Mouse (Mus musculus) liver, embryonic 14.5 days (tissue): ENCODE measurements at regions not wholly inside any gene's neighbourhood (a gene's known extent, or its start where the extent isn't known, plus 50 kb on each side); places are given as distances from the start of the nearest gene placed in this dataset.

Source experiments
- ATAC-seq: fragments of 200-750 bp; cut with Nextera tagmentation; 2 replicates; pipeline ENCODE4 v1.8.0; 2017; ENCODE audit warnings: moderate number of reproducible peaks, mild to moderate bottlenecking, moderate library complexity; ENCODE audit not compliant: insufficient read depth
- DNase-seq, 3 experiments: peaks; one replicate each; pipeline ENCODE4 v3.0.0-alpha.2; 2012 to 2013; ENCODE audit warnings: low read depth in 3 of 3, low spot score in 3 of 3
- H3K27ac ChIP-seq: fragments of 300-500 bp; sonication (generic); 2 replicates; pipeline ENCODE4 v1.5.1; 2014; ENCODE audit warnings: moderate library complexity, mild to moderate bottlenecking, control low read depth, inconsistent platforms
- H3K27me3 ChIP-seq: fragments of 300-500 bp; sonication (generic); 2 replicates; pipeline ENCODE4 v1.6.1; 2014; ENCODE audit warnings: mild to moderate bottlenecking, low read length, moderate library complexity; ENCODE audit not compliant: control insufficient read depth, insufficient read depth
- H3K36me3 ChIP-seq: fragments of 300-500 bp; sonication (generic); replicated peaks from 2 replicates; pipeline ENCODE4 v1.6.1; 2014; ENCODE audit warnings: low read depth; ENCODE audit not compliant: control insufficient read depth, insufficient read depth
- H3K4me1 ChIP-seq, 2 experiments: fragments of 200-500 bp in 1 of 2; fragments of 300-500 bp in 1 of 2; sonication (generic) in 1 of 2; replicated peaks; 2 replicates each; pipeline ENCODE4 v1.6.1; 2012 to 2014; ENCODE audit warnings: antibody characterized with exemption in 1 of 2, inconsistent platforms in 1 of 2, low read length in 1 of 2; ENCODE audit not compliant: control insufficient read depth in 2 of 2, insufficient read depth in 2 of 2
- H3K4me2 ChIP-seq: fragments of 300-500 bp; sonication (generic); 2 replicates; pipeline ENCODE4 v1.6.1; 2014; ENCODE audit warnings: low read depth, mild to moderate bottlenecking, control low read depth, moderate library complexity
- H3K4me3 ChIP-seq, 2 experiments: fragments of 200-500 bp in 1 of 2; fragments of 300-500 bp in 1 of 2; sonication (generic) in 1 of 2; 2 replicates each; pipeline ENCODE4 v1.5.1; 2012 to 2014; ENCODE audit warnings: low read depth in 2 of 2, low read length in 2 of 2, mild to moderate bottlenecking in 2 of 2, control low read depth in 1 of 2, inconsistent platforms in 1 of 2, moderate library complexity in 1 of 2; ENCODE audit not compliant: insufficient read depth in 1 of 2
- H3K9ac ChIP-seq: fragments of 300-500 bp; sonication (generic); replicated peaks from 2 replicates; pipeline ENCODE4 v1.6.1; 2014; ENCODE audit warnings: mild to moderate bottlenecking, control low read depth, moderate library complexity
- H3K9me3 ChIP-seq: fragments of 300-500 bp; sonication (generic); 2 replicates; pipeline ENCODE4 v1.6.1; 2016; ENCODE audit warnings: low read length, mixed read lengths; ENCODE audit not compliant: control insufficient read depth
- CTCF ChIP-seq: IDR thresholded peaks from 2 replicates; pipeline ENCODE4 v1.5.1; 2016; ENCODE audit warnings: antibody characterized with exemption, low read depth, control low read depth
- EP300 ChIP-seq: IDR thresholded peaks from 2 replicates; pipeline ENCODE4 v1.6.1; 2016; ENCODE audit warnings: antibody characterized with exemption, low read depth
- WGBS: fragments of 180-500 bp; shearing (Covaris S2); extraction: QIAGEN DNeasy Blood & Tissue Kit; methylation state at CpG from one replicate; pipeline ENCODE4 v1.1.7; 2014; ENCODE audit not compliant: insufficient replicate concordance; 5-methylcytosine and 5-hydroxymethylcytosine counted together

DNA sequence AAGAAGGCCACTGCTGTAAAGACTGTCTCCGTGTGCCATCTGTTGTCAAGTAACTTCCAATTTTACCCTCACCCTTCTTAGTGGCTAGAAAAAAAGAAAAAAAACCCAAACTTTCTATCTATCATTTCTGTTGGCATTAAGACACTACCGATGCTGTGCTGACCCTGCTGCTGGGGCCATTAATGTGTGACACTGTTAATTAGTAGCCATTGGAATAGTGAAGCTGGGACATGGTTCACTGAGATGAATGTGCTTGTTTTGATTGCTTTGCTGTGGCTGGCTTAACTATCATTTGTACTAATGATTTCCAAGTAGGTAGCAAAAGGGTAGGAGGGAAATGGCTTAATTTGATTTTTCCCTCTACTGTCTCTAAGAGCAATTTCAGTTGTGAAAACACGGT is 524.9 kb upstream of the Stxbp6 start:
- Histone ChIP-seq H3K9me3 (no peaks in the 10 kb centered on the region), H3K4me1 (no peaks in the 10 kb centered on the region), H3K9ac (no peak overlapping the region), H3K27ac (no peak overlapping the region), H3K4me3 (no peak overlapping the region), H3K36me3 (no peaks in the 10 kb centered on the region), H3K27me3 (no peaks in the 10 kb centered on the region), H3K4me2 (no peak overlapping the region)
- WGBS = 58% methylated on average over 3 of the region's 3 CpGs
- TF ChIP-seq CTCF = no peak
- TF ChIP-seq EP300 = no peak
- DNase-seq (no peak), ATAC-seq (no peak)

DNA sequence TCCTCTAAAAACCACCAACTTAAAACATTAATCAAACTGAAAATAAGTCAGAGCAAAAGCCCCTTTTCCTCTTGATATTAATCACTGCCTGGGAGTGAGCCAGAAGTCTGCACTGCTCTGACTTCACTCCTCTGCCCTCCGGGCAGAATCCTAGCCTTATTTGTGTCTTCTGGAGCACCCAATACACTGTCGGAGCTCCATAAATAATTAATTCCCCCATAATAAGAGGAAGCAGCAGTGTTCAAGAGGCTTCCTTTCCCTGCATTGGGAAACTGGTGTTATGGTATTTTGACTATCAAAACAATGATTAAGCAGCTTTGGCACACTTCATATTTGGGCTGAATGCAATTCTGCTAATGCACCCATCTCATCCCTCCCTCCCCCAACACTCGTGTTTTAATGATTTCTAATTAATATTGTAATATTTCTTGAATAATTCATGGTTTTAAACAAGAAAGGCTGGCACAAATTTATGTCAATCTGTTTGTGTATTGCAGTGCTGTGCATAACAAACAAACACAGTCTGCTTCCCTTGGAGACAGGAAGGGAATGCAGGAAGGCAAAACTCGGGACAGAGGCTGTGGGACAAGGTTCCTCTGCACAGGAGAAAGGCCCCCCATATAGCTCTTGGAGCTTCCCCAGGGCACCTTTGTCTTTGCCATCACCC is 523.5 kb upstream of the Stxbp6 start:
- ATAC-seq (no peak), DNase-seq (no peak)
- Histone ChIP-seq H3K4me1 (no peaks in the 10 kb centered on the region), H3K36me3 (no peaks in the 10 kb centered on the region), H3K9ac (no peak overlapping the region), H3K4me2 (no peak overlapping the region), H3K4me3 (no peak overlapping the region), H3K27ac (no peak overlapping the region), H3K27me3 (no peaks in the 10 kb centered on the region), H3K9me3 (no peaks in the 10 kb centered on the region)
- WGBS = 45% methylated on average over 4 of the region's 4 CpGs
- no peak for TF ChIP-seq EP300
- TF ChIP-seq CTCF = no peak

DNA sequence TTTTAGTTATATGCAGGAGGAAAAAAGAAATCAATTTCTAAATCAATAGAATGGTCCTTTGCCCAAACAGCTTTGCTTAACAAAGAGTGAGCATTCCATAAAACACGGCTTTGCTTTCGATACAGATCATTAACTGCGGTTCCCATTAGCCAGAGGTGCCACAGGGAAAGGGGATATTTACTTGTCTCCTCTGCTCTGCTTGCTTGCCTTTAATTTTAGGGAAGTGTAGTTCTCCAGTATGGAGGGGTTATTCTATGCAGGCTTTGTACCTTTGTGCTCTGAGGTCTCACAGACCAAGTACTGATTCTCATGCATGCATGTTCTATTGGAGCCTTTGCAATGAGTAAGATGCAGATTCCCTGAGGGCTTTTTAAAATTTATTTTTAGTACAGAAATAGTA is 520.2 kb upstream of the Stxbp6 start:
- Histone ChIP-seq H3K27ac (no peak overlapping the region), H3K9me3 (no peaks in the 10 kb centered on the region), H3K4me2 (no peak overlapping the region), H3K4me1 (no peaks in the 10 kb centered on the region), H3K27me3 (no peaks in the 10 kb centered on the region), H3K36me3 (no peaks in the 10 kb centered on the region), H3K9ac (no peak overlapping the region), H3K4me3 (no peak overlapping the region)
- DNase-seq (no peak), ATAC-seq (no peak)
- TF ChIP-seq EP300 (no peak), CTCF (no peak)
- 76% methylated on average over 3 of the region's 3 CpGs for WGBS

DNA sequence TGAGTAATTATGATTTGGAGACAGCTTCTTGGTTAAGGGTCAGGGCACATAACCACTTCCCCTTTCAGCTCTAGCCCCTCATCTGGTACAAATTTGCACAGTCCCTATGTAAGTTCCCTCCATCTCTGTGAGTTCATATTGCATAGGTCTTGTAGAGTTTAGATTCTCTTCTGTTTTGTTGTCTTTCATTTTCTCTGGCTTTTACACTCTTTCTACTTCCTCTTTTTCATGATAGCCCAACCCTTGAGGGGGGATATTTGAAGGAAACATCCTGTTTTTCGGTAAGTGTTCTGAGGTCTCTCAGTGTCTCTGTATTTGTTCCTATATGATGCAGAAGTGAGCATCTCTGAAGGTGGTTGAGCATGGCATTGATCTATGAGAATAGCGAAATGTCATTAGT is 515.7 kb upstream of the Stxbp6 start:
- H3K36me3 ChIP-seq = no peaks in the 10 kb centered on the region
- H3K4me3 ChIP-seq = no peak overlapping the region
- TF ChIP-seq EP300 (no peak), CTCF (no peak)
- no peak overlapping the region for H3K4me2 ChIP-seq
- DNase-seq = no peak
- H3K27ac ChIP-seq = no peak overlapping the region
- H3K9ac ChIP-seq = no peak overlapping the region
- no peaks in the 10 kb centered on the region for H3K27me3 ChIP-seq
- H3K4me1 ChIP-seq = no peaks in the 10 kb centered on the region
- no peaks in the 10 kb centered on the region for H3K9me3 ChIP-seq
- 45% methylated on average over 2 of the region's 2 CpGs for WGBS
- no peak for ATAC-seq

GRCm38 (mm10) chr12:45585763-45586162 is 511.3 kb upstream of the Stxbp6 start:
- Histone ChIP-seq H3K27ac (no peak overlapping the region), H3K36me3 (no peaks in the 10 kb centered on the region), H3K9me3 (no peaks in the 10 kb centered on the region), H3K9ac (no peak overlapping the region), H3K27me3 (no peaks in the 10 kb centered on the region), H3K4me2 (no peak overlapping the region), H3K4me1 (no peaks in the 10 kb centered on the region), H3K4me3 (no peak overlapping the region)
- DNase-seq = no peak
- WGBS = 74% methylated on average over 4 of the region's 4 CpGs
- TF ChIP-seq CTCF (no peak), EP300 (no peak)
- no peak for ATAC-seq
